In the genomic region with DNA sequence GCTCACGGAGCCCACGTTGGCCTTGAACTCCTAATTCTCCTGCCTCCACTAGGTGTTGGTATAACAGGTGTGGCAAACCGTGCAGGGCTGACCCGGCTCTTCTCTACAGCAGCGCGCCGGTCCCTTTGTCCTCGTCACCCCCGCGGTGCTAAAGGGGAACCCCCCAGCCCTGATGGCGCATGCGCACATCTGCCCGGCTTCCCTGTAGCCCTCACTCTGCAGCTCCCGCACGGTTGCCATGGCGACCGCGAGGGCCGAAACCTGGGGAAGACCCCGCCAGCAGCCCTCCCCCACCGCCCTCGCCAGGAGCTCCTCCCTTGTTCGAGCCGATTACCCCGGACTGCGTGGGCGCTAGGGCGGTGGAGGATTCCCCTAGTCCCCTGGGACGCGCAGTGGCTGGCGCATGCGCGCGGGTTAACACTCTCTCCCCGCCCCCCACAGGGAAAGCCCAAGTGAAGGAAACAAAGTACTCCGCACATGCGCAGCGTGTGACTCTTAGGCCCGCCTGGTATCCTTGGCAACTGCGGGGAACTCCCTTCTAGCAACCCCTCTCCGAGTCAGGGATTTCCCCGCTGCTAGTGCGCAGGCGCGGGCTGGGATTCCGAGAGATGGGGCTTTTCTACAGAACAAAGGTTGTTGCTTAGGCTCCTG, we compare ENCODE assay signal across 8 mouse cellular contexts. TPM values are rescaled to one million over a fixed set of nuclear protein-coding genes. Genes with fewer than 3 reads are reported as not detected.
DNase-seq lines count a peak whose midpoint lies in the region; ATAC-seq lines count a peak whose summit lies in the region.

No protein-coding gene starts in this region.

- H3K9ac ChIP-seq in hindbrain, embryonic 11.5 days (ENCODE audit: low read depth, low read length): peak overlapping the region; percentile 74

- H3K9me3 ChIP-seq in hindbrain, embryonic 11.5 days (ENCODE audit: control insufficient read depth, low read length): no peaks in the 10 kb centered on the region

- ATAC-seq in hindbrain, embryonic 11.5 days (ENCODE audit: low FRiP score): peak; percentile 85

- 2% methylated on average over 45 of the region's 46 CpGs for WGBS in hindbrain, embryonic 11.5 days

- peak overlapping the region; percentile 95 for H3K4me2 ChIP-seq in hindbrain, embryonic 11.5 days (replicated peaks; ENCODE audit: low read depth, low read length)

- no peaks in the 10 kb centered on the region for H3K36me3 ChIP-seq in hindbrain, embryonic 11.5 days (ENCODE audit: control insufficient read depth, insufficient read depth, low read length)

- peak overlapping the region; percentile 60 for H3K4me3 ChIP-seq in hindbrain, embryonic 11.5 days (ENCODE audit: low read depth, low read length)

- DNase-seq in MN1 (ENCODE audit: low spot score): peak; percentile 100
- peak; percentile 99 for DNase-seq in cerebellum, adult 9-10 months
- peak; percentile 99 to 100 for DNase-seq in frontal cortex, adult 2 months (ENCODE audit: extremely low spot score in 1 of 2, low spot score in 1 of 2)
- peak; percentile 100 for DNase-seq in hindbrain, embryonic 11.5 days (ENCODE audit: low spot score)
- DNase-seq in layer of hippocampus, postnatal 10 days (ENCODE audit: low spot score in 2 of 2): peak; percentile 99 to 100
- DNase-seq in lung, postnatal 10 days: peak; percentile 100
- DNase-seq in ovary, postnatal 36 days (ENCODE audit: low spot score): peak; percentile 98
- DNase-seq in thymus, postnatal 25 days: peak; percentile 99

- H3K4me1 ChIP-seq in hindbrain, embryonic 11.5 days (replicated peaks; ENCODE audit: control insufficient read depth, insufficient read depth, low read length): peaks cover 36% of the 10 kb centered on the region

- peak overlapping the region; percentile 99 for H3K27ac ChIP-seq in hindbrain, embryonic 11.5 days (ENCODE audit: low read depth, low read length)

- H3K27me3 ChIP-seq in hindbrain, embryonic 11.5 days (ENCODE audit: control insufficient read depth, insufficient read depth, low read length): 0 out of 2 replicates have a peak, but pooled peaks cover 8% of the 10 kb centered on the region

RNA-seq across cellular contexts. Expression of gene Kcnn1, which starts 2.4 kb away (rescaled TPM):
- 25.2 and 27.9 TPM in 2 replicates for polyA plus RNA-seq in frontal cortex, adult 2 months (2012; rRNA removed)
- 10.7 and 12.2 TPM in 2 replicates for polyA plus RNA-seq in hindbrain, embryonic 11.5 days (2014; fragmentation: Nextera tagmentation; extraction: Ambion mirVana)
- total RNA-seq in layer of hippocampus, postnatal 10 days (2021): 10 to 100 TPM; 25.3 to 28.3 TPM

RNA-seq across cellular contexts. Expression of gene Ccdc124, which starts 8.3 kb away (rescaled TPM):
- polyA plus RNA-seq in frontal cortex, adult 2 months (2012; rRNA removed): 185 and 189 TPM in 2 replicates
- polyA plus RNA-seq in hindbrain, embryonic 11.5 days (2014; fragmentation: Nextera tagmentation; extraction: Ambion mirVana): 162 and 173 TPM in 2 replicates
- total RNA-seq in layer of hippocampus, postnatal 10 days (2021): 100 to 1,000 TPM in 1 of 2 experiments, 10 to 100 TPM in 1; 97.6 to 108 TPM

RNA-seq across cellular contexts. Expression of gene Arrdc2, which starts 26.0 kb away (rescaled TPM):
- 24.6 and 27.8 TPM in 2 replicates for polyA plus RNA-seq in frontal cortex, adult 2 months (2012; rRNA removed)
- polyA plus RNA-seq in hindbrain, embryonic 11.5 days (2014; fragmentation: Nextera tagmentation; extraction: Ambion mirVana): 9.9 and 10.3 TPM in 2 replicates
- total RNA-seq in layer of hippocampus, postnatal 10 days (2021): 10 to 100 TPM; 15.7 to 18.1 TPM

RNA-seq across cellular contexts. Expression of gene Slc5a5, which starts 27.1 kb away (rescaled TPM):
- polyA plus RNA-seq in frontal cortex, adult 2 months (2012; rRNA removed): 9.9 and 12.3 TPM in 2 replicates
- 0.47 and 0.71 TPM in 2 replicates for polyA plus RNA-seq in hindbrain, embryonic 11.5 days (2014; fragmentation: Nextera tagmentation; extraction: Ambion mirVana)
- total RNA-seq in layer of hippocampus, postnatal 10 days (2021): 1 to 10 TPM; 5.2 to 6.9 TPM

RNA-seq across cellular contexts. Expression of gene Rpl18a, which starts 31.7 kb away (rescaled TPM):
- 1,785 and 1,788 TPM in 2 replicates for polyA plus RNA-seq in frontal cortex, adult 2 months (2012; rRNA removed)
- 3,048 and 3,182 TPM in 2 replicates for polyA plus RNA-seq in hindbrain, embryonic 11.5 days (2014; fragmentation: Nextera tagmentation; extraction: Ambion mirVana)
- 100 to 1,000 TPM; 832 to 857 TPM for total RNA-seq in layer of hippocampus, postnatal 10 days (2021)

Comparison
In these comparisons a context has a peak if more than half of its experiments do, and no peak if none do; other contexts are left out.
1. Peak in every context shown above with its lines: DNase-seq, ATAC-seq, H3K4me3 ChIP-seq and H3K27ac ChIP-seq.